Mouse (Mus musculus): ENCODE measurements around the gene Pdzd2. TPM values are rescaled to one million over a fixed set of nuclear protein-coding genes. Genes with fewer than 3 reads are reported as not detected.
"Not testable (repeated sequence)": the region's sequence is repeated elsewhere in the genome, so short reads cannot be mapped to it uniquely, and the experiment has no call there.

Pdzd2 gene
- polyA plus RNA-seq, 1 experiment: 2.4 TPM

- no peak for TF ChIP-seq POLR2A (IDR thresholded peaks at IDR 0.05; ENCODE audit: low read depth, low read length)
- no peak for TF ChIP-seq CTCF (IDR thresholded peaks at IDR 0.05; ENCODE audit: borderline replicate concordance, insufficient read depth, low read length)
- Histone ChIP-seq H3K27ac (ENCODE audit: insufficient read depth, low read length) (no peak overlapping the region), H3K4me3 (ENCODE audit: insufficient read depth, low read length) (no peak overlapping the region), H3K4me1 (ENCODE audit: control insufficient read depth, insufficient read depth, low read length) (no peaks in the 10 kb centered on the region)
Measured at GRCm38 (mm10) chr15:12367306-12368080, 372.2 kb downstream of the Pdzd2 start.

GRCm38 (mm10) chr15:12366580-12367305 lies 373.0 kb downstream of the Pdzd2 start:
- not testable (repeated sequence) for H3K27ac ChIP-seq (ENCODE audit: insufficient read depth, low read length); H3K4me1 ChIP-seq (ENCODE audit: control insufficient read depth, insufficient read depth, low read length); H3K4me3 ChIP-seq (ENCODE audit: insufficient read depth, low read length)

GRCm38 (mm10) chr15:12366072-12366469 lies 373.7 kb downstream of the Pdzd2 start:
- H3K4me3 ChIP-seq (ENCODE audit: insufficient read depth, low read length): no peak overlapping the region
- TF ChIP-seq CTCF (IDR thresholded peaks at IDR 0.05; ENCODE audit: borderline replicate concordance, insufficient read depth, low read length) (no peak), POLR2A (IDR thresholded peaks at IDR 0.05; ENCODE audit: low read depth, low read length) (no peak)
- H3K27ac ChIP-seq (ENCODE audit: insufficient read depth, low read length): no peak overlapping the region
- no peaks in the 10 kb centered on the region for H3K4me1 ChIP-seq (ENCODE audit: control insufficient read depth, insufficient read depth, low read length)

- Histone ChIP-seq H3K4me3 (ENCODE audit: insufficient read depth, low read length) (no peak overlapping the region), H3K27ac (ENCODE audit: insufficient read depth, low read length) (no peak overlapping the region), H3K4me1 (ENCODE audit: control insufficient read depth, insufficient read depth, low read length) (no peaks in the 10 kb centered on the region)
- TF ChIP-seq POLR2A (IDR thresholded peaks at IDR 0.05; ENCODE audit: low read depth, low read length) (no peak), CTCF (IDR thresholded peaks at IDR 0.05; ENCODE audit: borderline replicate concordance, insufficient read depth, low read length) (no peak)
Measured at GRCm38 (mm10) chr15:12365416-12366071, 374.2 kb downstream of the Pdzd2 start.

- Histone ChIP-seq H3K4me1 (ENCODE audit: control insufficient read depth, insufficient read depth, low read length) (no peaks in the 10 kb centered on the region), H3K4me3 (ENCODE audit: insufficient read depth, low read length) (no peak overlapping the region)
- TF ChIP-seq POLR2A (IDR thresholded peaks at IDR 0.05; ENCODE audit: low read depth, low read length): no peak
- no peak for TF ChIP-seq CTCF (IDR thresholded peaks at IDR 0.05; ENCODE audit: borderline replicate concordance, insufficient read depth, low read length)
Measured at GRCm38 (mm10) chr15:12364096-12364495, 375.6 kb downstream of the Pdzd2 start.

GRCm38 (mm10) chr15:12362701-12363040 lies 377.1 kb downstream of the Pdzd2 start:
- TF ChIP-seq CTCF (IDR thresholded peaks at IDR 0.05; ENCODE audit: borderline replicate concordance, insufficient read depth, low read length): no peak
- TF ChIP-seq POLR2A (IDR thresholded peaks at IDR 0.05; ENCODE audit: low read depth, low read length): no peak
- Histone ChIP-seq H3K4me3 (ENCODE audit: insufficient read depth, low read length) (no peak overlapping the region), H3K27ac (ENCODE audit: insufficient read depth, low read length) (no peak overlapping the region), H3K4me1 (ENCODE audit: control insufficient read depth, insufficient read depth, low read length) (no peaks in the 10 kb centered on the region)

More at GRCm38 (mm10) chr15:12364096-12364495, 375.6 kb downstream of the Pdzd2 start:
- no peak overlapping the region for H3K27ac ChIP-seq (ENCODE audit: insufficient read depth, low read length)

- no peak overlapping the region for H3K4me3 ChIP-seq (ENCODE audit: insufficient read depth, low read length)
- TF ChIP-seq CTCF (IDR thresholded peaks at IDR 0.05; ENCODE audit: borderline replicate concordance, insufficient read depth, low read length) (no peak), POLR2A (IDR thresholded peaks at IDR 0.05; ENCODE audit: low read depth, low read length) (no peak)
- H3K27ac ChIP-seq (ENCODE audit: insufficient read depth, low read length): no peak overlapping the region
- no peaks in the 10 kb centered on the region for H3K4me1 ChIP-seq (ENCODE audit: control insufficient read depth, insufficient read depth, low read length)
Measured at GRCm38 (mm10) chr15:12362001-12362700, 377.6 kb downstream of the Pdzd2 start.

GRCm38 (mm10) chr15:12360519-12361212 lies 379.1 kb downstream of the Pdzd2 start:
- TF ChIP-seq POLR2A (IDR thresholded peaks at IDR 0.05; ENCODE audit: low read depth, low read length): no peak
- Histone ChIP-seq H3K4me3 (ENCODE audit: insufficient read depth, low read length) (no peak overlapping the region), H3K27ac (ENCODE audit: insufficient read depth, low read length) (no peak overlapping the region), H3K4me1 (ENCODE audit: control insufficient read depth, insufficient read depth, low read length) (no peaks in the 10 kb centered on the region)

- TF ChIP-seq CTCF (IDR thresholded peaks at IDR 0.05; ENCODE audit: borderline replicate concordance, insufficient read depth, low read length) (no peak), POLR2A (IDR thresholded peaks at IDR 0.05; ENCODE audit: low read depth, low read length) (no peak)
Measured at GRCm38 (mm10) chr15:12358384-12358783, 381.3 kb downstream of the Pdzd2 start.

More at GRCm38 (mm10) chr15:12358384-12358783, 381.3 kb downstream of the Pdzd2 start:
- Histone ChIP-seq H3K27ac (ENCODE audit: insufficient read depth, low read length) (no peak overlapping the region), H3K4me1 (ENCODE audit: control insufficient read depth, insufficient read depth, low read length) (no peaks in the 10 kb centered on the region), H3K4me3 (ENCODE audit: insufficient read depth, low read length) (no peak overlapping the region)

Data from embryonic fibroblast, embryonic 13.5 days (primary cell).